Mouse (Mus musculus): ENCODE measurements at regions not wholly inside any gene's neighbourhood (a gene's known extent, or its start where the extent isn't known, plus 50 kb on each side); places are given as distances from the start of the nearest gene placed in this dataset.

GRCm38 (mm10) chr10:21492254-21492894, 100.6 kb upstream of the 1700020N01Rik start:
- TF ChIP-seq CTCF (IDR thresholded peaks at IDR 0.05; ENCODE audit: insufficient read depth, low read length): no peak
- no peak for TF ChIP-seq POLR2A (IDR thresholded peaks at IDR 0.05; ENCODE audit: borderline replicate concordance, extremely low read depth, low read depth, low read length)

All from lung, adult 2 months (tissue).